Mouse (Mus musculus): ENCODE results near the gene Rab1b. TPM values are rescaled to one million over a fixed set of nuclear protein-coding genes. Genes with fewer than 3 reads are reported as not detected.

The Rab1b gene
- polyA plus RNA-seq, 1 experiment = 296 TPM

GRCm38 (mm10) chr19:5131237-5131636, 24.4 kb upstream of the Rab1b start:
- 55% methylated on average over 4 of the region's 4 CpGs for WGBS
- H3K27me3 ChIP-seq (ENCODE audit: control insufficient read depth, insufficient read depth, low read length) = no peaks in the 10 kb centered on the region
- DNase-seq = no peak
- TF ChIP-seq POLR2A (IDR thresholded peaks at IDR 0.05; ENCODE audit: control insufficient read depth, extremely low read depth, insufficient read depth, low read length, poor library complexity) (no peak), CTCF (IDR thresholded peaks at IDR 0.05; ENCODE audit: borderline replicate concordance, control insufficient read depth, extremely low read depth, insufficient read depth, low read length, poor library complexity) (no peak)
- H3K4me1 ChIP-seq (replicated peaks; ENCODE audit: control insufficient read depth, insufficient read depth, low read length) = no peaks in the 10 kb centered on the region
- H3K4me3 ChIP-seq (ENCODE audit: control insufficient read depth, insufficient read depth, low read length) = no peak overlapping the region
- H3K36me3 ChIP-seq (ENCODE audit: control insufficient read depth, insufficient read depth, low read length) = no peaks in the 10 kb centered on the region
- H3K27ac ChIP-seq (ENCODE audit: control insufficient read depth, insufficient read depth, low read length) = no peak overlapping the region

GRCm38 (mm10) chr19:5129770-5130169, 22.9 kb upstream of the Rab1b start:
- no peak overlapping the region for H3K27ac ChIP-seq (ENCODE audit: control insufficient read depth, insufficient read depth, low read length)
- no peaks in the 10 kb centered on the region for H3K36me3 ChIP-seq (ENCODE audit: control insufficient read depth, insufficient read depth, low read length)
- H3K27me3 ChIP-seq (ENCODE audit: control insufficient read depth, insufficient read depth, low read length) = no peaks in the 10 kb centered on the region
- WGBS = 15% methylated on average over 1 of the region's 1 CpGs
- no peak overlapping the region for H3K4me3 ChIP-seq (ENCODE audit: control insufficient read depth, insufficient read depth, low read length)
- DNase-seq = no peak
- H3K4me1 ChIP-seq (replicated peaks; ENCODE audit: control insufficient read depth, insufficient read depth, low read length) = no peaks in the 10 kb centered on the region
- no peak for TF ChIP-seq CTCF (IDR thresholded peaks at IDR 0.05; ENCODE audit: borderline replicate concordance, control insufficient read depth, extremely low read depth, insufficient read depth, low read length, poor library complexity)

GRCm38 (mm10) chr19:5124055-5124614, 17.3 kb upstream of the Rab1b start:
- WGBS = 64% methylated on average over 7 of the region's 7 CpGs
- H3K27ac ChIP-seq (ENCODE audit: control insufficient read depth, insufficient read depth, low read length) = no peak overlapping the region
- H3K36me3 ChIP-seq (ENCODE audit: control insufficient read depth, insufficient read depth, low read length) = no peaks in the 10 kb centered on the region
- no peak overlapping the region for H3K4me3 ChIP-seq (ENCODE audit: control insufficient read depth, insufficient read depth, low read length)
- no peaks in the 10 kb centered on the region for H3K27me3 ChIP-seq (ENCODE audit: control insufficient read depth, insufficient read depth, low read length)
- DNase-seq = no peak
- no peak for TF ChIP-seq POLR2A (IDR thresholded peaks at IDR 0.05; ENCODE audit: control insufficient read depth, extremely low read depth, insufficient read depth, low read length, poor library complexity)
- TF ChIP-seq CTCF (IDR thresholded peaks at IDR 0.05; ENCODE audit: borderline replicate concordance, control insufficient read depth, extremely low read depth, insufficient read depth, low read length, poor library complexity) = no peak
- no peaks in the 10 kb centered on the region for H3K4me1 ChIP-seq (replicated peaks; ENCODE audit: control insufficient read depth, insufficient read depth, low read length)

DNA sequence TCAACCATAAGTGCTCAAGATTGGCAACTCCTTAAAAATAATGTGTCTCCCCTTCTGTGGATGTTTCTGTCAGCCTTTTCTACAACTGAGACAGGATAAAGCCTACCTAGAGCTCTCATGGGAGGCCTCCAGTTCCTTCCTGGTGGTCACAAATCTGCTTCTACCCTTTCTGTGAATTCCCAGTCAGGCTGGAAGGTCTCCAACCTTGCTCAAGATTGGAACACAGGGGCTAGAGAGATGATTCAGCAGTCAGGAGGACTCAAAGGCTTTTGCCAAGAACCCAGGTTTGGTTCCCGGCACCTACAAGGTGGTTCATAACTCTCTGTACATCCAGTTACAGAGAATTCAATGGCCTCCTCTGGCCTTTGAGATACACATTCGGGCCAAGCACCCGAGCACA, 16.4 kb upstream of the Rab1b start:
- DNase-seq = no peak
- Histone ChIP-seq H3K4me3 (ENCODE audit: control insufficient read depth, insufficient read depth, low read length) (no peak overlapping the region), H3K27me3 (ENCODE audit: control insufficient read depth, insufficient read depth, low read length) (peaks cover 4% of the 10 kb centered on the region; the same call in 1 of the 2 replicates)

DNA sequence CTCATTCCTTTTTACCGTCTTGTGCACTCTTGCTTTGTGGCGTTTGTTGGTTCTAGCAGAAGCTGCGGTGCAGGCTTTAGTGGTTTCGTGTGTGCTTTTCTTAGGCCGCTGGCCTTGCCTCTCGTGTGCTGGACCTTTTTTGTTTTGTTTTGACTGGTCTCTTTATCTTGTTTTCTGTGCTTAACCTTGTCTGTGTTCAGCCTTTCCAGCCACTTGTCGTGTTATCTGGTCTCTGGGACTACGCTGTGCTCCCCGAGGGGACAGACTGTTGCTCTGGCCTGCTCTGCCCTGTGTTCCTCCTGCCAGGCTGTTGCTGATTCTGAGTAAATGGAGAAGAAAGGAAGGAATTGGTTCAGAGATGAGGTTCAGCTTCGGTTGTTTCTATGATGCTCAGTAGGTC, 15.6 kb upstream of the Rab1b start:
- Histone ChIP-seq H3K36me3 (ENCODE audit: control insufficient read depth, insufficient read depth, low read length) (no peaks in the 10 kb centered on the region), H3K4me1 (replicated peaks; ENCODE audit: control insufficient read depth, insufficient read depth, low read length) (peaks cover 7% of the 10 kb centered on the region), H3K27me3 (ENCODE audit: control insufficient read depth, insufficient read depth, low read length) (peaks cover 5% of the 10 kb centered on the region; the same call in 1 of the 2 replicates), H3K4me3 (ENCODE audit: control insufficient read depth, insufficient read depth, low read length) (no peak overlapping the region), H3K27ac (ENCODE audit: control insufficient read depth, insufficient read depth, low read length) (no peak overlapping the region)
- no peak for TF ChIP-seq POLR2A (IDR thresholded peaks at IDR 0.05; ENCODE audit: control insufficient read depth, extremely low read depth, insufficient read depth, low read length, poor library complexity)
- TF ChIP-seq CTCF (IDR thresholded peaks at IDR 0.05; ENCODE audit: borderline replicate concordance, control insufficient read depth, extremely low read depth, insufficient read depth, low read length, poor library complexity) = no peak
- no peak for DNase-seq
- WGBS = 78% methylated on average over 10 of the region's 10 CpGs

More for the DNA sequence above, 16.4 kb upstream of the Rab1b start:
- no peaks in the 10 kb centered on the region for H3K36me3 ChIP-seq (ENCODE audit: control insufficient read depth, insufficient read depth, low read length)
- H3K27ac ChIP-seq (ENCODE audit: control insufficient read depth, insufficient read depth, low read length) = no peak overlapping the region
- 84% methylated on average over 3 of the region's 3 CpGs for WGBS
- H3K4me1 ChIP-seq (replicated peaks; ENCODE audit: control insufficient read depth, insufficient read depth, low read length) = peaks cover 5% of the 10 kb centered on the region
- TF ChIP-seq POLR2A (IDR thresholded peaks at IDR 0.05; ENCODE audit: control insufficient read depth, extremely low read depth, insufficient read depth, low read length, poor library complexity) = no peak
- TF ChIP-seq CTCF (IDR thresholded peaks at IDR 0.05; ENCODE audit: borderline replicate concordance, control insufficient read depth, extremely low read depth, insufficient read depth, low read length, poor library complexity) = no peak

DNA sequence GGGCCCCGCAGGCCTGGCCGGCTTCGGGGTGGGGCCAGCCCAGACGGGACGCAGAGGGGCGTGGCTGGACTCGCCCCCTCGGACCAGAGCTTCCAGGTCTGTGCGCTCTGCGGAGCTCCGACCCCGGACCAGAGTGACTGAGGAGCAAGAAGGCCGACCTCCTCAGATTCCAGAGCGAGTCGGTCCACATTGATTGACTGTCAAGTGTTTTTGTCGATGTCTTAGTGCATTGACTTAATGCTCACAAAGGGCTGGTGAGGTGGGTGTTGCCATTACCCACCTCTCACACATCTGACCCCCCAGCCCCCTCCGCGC, 11.5 kb upstream of the Rab1b start, which contains the start of gene Klc2:
Gene Klc2 (minus strand): TSS at position 177 of the 315 bp plus-strand sequence.
- H3K27me3 ChIP-seq (ENCODE audit: control insufficient read depth, insufficient read depth, low read length) = peaks cover 5% of the 10 kb centered on the region; the same call in 1 of the 2 replicates
- no peak for DNase-seq
- no peaks in the 10 kb centered on the region for H3K36me3 ChIP-seq (ENCODE audit: control insufficient read depth, insufficient read depth, low read length)
- H3K27ac ChIP-seq (ENCODE audit: control insufficient read depth, insufficient read depth, low read length) = no peak within 1 kb of the TSS
- peaks cover 14% of the 10 kb centered on the region for H3K4me1 ChIP-seq (replicated peaks; ENCODE audit: control insufficient read depth, insufficient read depth, low read length)
- H3K4me3 ChIP-seq (ENCODE audit: control insufficient read depth, insufficient read depth, low read length) = peak within 1 kb of the TSS; percentile 90
- WGBS = 7% methylated on average over 18 of the region's 18 CpGs
- TF ChIP-seq CTCF (IDR thresholded peaks at IDR 0.05; ENCODE audit: borderline replicate concordance, control insufficient read depth, extremely low read depth, insufficient read depth, low read length, poor library complexity) (no peak), POLR2A (IDR thresholded peaks at IDR 0.05; ENCODE audit: control insufficient read depth, extremely low read depth, insufficient read depth, low read length, poor library complexity) (no peak)
